Comparison of ENCODE assay signal across 8 mouse cellular contexts in genomic region chr10:62792177-62793090, GRCm38 (mm10). TPM values are rescaled to one million over a fixed set of nuclear protein-coding genes. Genes with fewer than 3 reads are reported as not detected.
DNase-seq lines count a peak whose midpoint lies in the region; ATAC-seq and TF ChIP-seq lines count a peak whose summit lies in the region.

Gene Ccar1 (minus strand): TSS chr10:62792286.

- H3K36me3 ChIP-seq in hindbrain, embryonic 13.5 days = peaks cover 27% of the 10 kb centered on the region

- CTCF ChIA-PET in Patski (lab: Charles Lee) = interaction anchor here (1.0 to 1.6 kb wide), 3 partner anchors 10 to 17 kb away, joined by 3 to 4 read pairs (median 3); no protein-coding TSS in a partner anchor

- no peaks in the 10 kb centered on the region for H3K27me3 ChIP-seq in Patski
- H3K27me3 ChIP-seq in hindbrain, embryonic 13.5 days = no peaks in the 10 kb centered on the region

- in situ Hi-C loops in Patski (cut with MboI; ENCODE audit: low pct_unique_long_range_greater_than_20kb) = no loop called here

- H3K9ac ChIP-seq in hindbrain, embryonic 13.5 days = peak within 1 kb of the TSS; percentile 99

- no peaks in the 10 kb centered on the region for H3K9me3 ChIP-seq in hindbrain, embryonic 13.5 days

- WGBS in hindbrain, embryonic 13.5 days = 4% methylated on average over 55 of the region's 55 CpGs

- TF ChIP-seq CTCF in Patski (IDR thresholded peaks at IDR 0.05) = no peak

- H3K27ac ChIP-seq in hindbrain, embryonic 13.5 days = peak within 1 kb of the TSS; percentile 92

- peak within 1 kb of the TSS; percentile 97 for H3K4me3 ChIP-seq in hindbrain, embryonic 13.5 days

- H3K4me2 ChIP-seq in hindbrain, embryonic 13.5 days = peak within 1 kb of the TSS; percentile 77

- ATAC-seq in Patski = peak; percentile 98
- ATAC-seq in hindbrain, embryonic 13.5 days (ENCODE audit: low FRiP score) = peak; percentile 98

- peaks cover 26% of the 10 kb centered on the region for H3K4me1 ChIP-seq in hindbrain, embryonic 13.5 days (replicated peaks)

- DNase-seq in Patski (ENCODE audit: low read depth, low spot score) = peak; percentile 83
- DNase-seq in cerebellum, postnatal 14 days = peak; percentile 99 to 100
- peak; percentile 96 to 98 for DNase-seq in frontal cortex, postnatal 14 days (ENCODE audit: low spot score in 2 of 2)
- peak; percentile 95 to 98 for DNase-seq in layer of hippocampus, postnatal 25 days (ENCODE audit: extremely low spot score in 1 of 2, low spot score in 1 of 2)
- peak; percentile 98 for DNase-seq in lung, postnatal 25 days (ENCODE audit: low spot score)
- DNase-seq in retina, embryonic 14.5 days (ENCODE audit: low spot score) = peak; percentile 100
- peak; percentile 100 for DNase-seq in thymus, postnatal 4 days

- POLR2A ChIA-PET in Patski (lab: Charles Lee) = interaction anchor here (0.6 kb wide), 1 partner anchor 115 kb away, joined by 3 read pairs; no protein-coding TSS in a partner anchor

RNA-seq across cellular contexts. Expression of gene Ccar1, which starts in this region (rescaled TPM):
- polyA plus RNA-seq in Patski (2021) = 92.3 TPM
- polyA plus RNA-seq in hindbrain, embryonic 13.5 days (2015; fragmentation: Nextera tagmentation; extraction: Ambion mirVana) = 113 and 118 TPM in 2 replicates
- total RNA-seq in layer of hippocampus, postnatal 25 days (2021) = 10 to 100 TPM; 52.3 to 64.1 TPM

Comparison
In these comparisons a context has a peak if more than half of its experiments do, and no peak if none do; other contexts are left out.
1. Peak in every context shown above with its lines: DNase-seq, ATAC-seq, H3K4me3 ChIP-seq and H3K27ac ChIP-seq.